Mouse (Mus musculus) spleen, adult 2 months (tissue): ENCODE measurements around the gene Oca2. TPM values are rescaled to one million over a fixed set of nuclear protein-coding genes. Genes with fewer than 3 reads are reported as not detected.

Experiments
- DNase-seq, 2 experiments: peaks; one replicate each; pipeline versions ENCODE4 v3.0.0 to v3.0.0-alpha.2; 2012 to 2021; ENCODE audit warnings: low spot score in 2 of 2, low read depth in 1 of 2
- H3K27ac ChIP-seq: fragments of 200-500 bp; 2 replicates; pipeline ENCODE4 v1.5.1; 2012; ENCODE audit warnings: low read length, inconsistent platforms; ENCODE audit not compliant: insufficient read depth
- H3K27me3 ChIP-seq: fragments of 200-500 bp; 2 replicates; pipeline ENCODE4 v1.6.1; 2012; ENCODE audit warnings: mild to moderate bottlenecking, moderate library complexity, low read length, inconsistent platforms; ENCODE audit not compliant: control insufficient read depth, insufficient read depth
- H3K36me3 ChIP-seq: fragments of 200-500 bp; 2 replicates; pipeline ENCODE4 v1.6.1; 2012; ENCODE audit warnings: mild to moderate bottlenecking, low read length, inconsistent platforms; ENCODE audit not compliant: control insufficient read depth, insufficient read depth
- H3K4me1 ChIP-seq: fragments of 200-500 bp; 2 replicates; pipeline ENCODE4 v1.6.1; 2011; ENCODE audit warnings: inconsistent platforms; ENCODE audit not compliant: control insufficient read depth, insufficient read depth, insufficient read length
- H3K4me3 ChIP-seq: fragments of 200-500 bp; 2 replicates; pipeline ENCODE4 v1.5.1; 2011; ENCODE audit warnings: mild to moderate bottlenecking, inconsistent platforms; ENCODE audit not compliant: insufficient read depth, insufficient read length; ENCODE audit errors: extremely low read depth
- CTCF ChIP-seq: fragments of 200-500 bp; IDR thresholded peaks from 2 replicates; pipeline ENCODE4 v1.5.1; 2011; ENCODE audit warnings: mild to moderate bottlenecking, inconsistent platforms; ENCODE audit not compliant: insufficient read depth, insufficient read length, insufficient replicate concordance; ENCODE audit errors: extremely low read depth
- POLR2A ChIP-seq: fragments of 200-500 bp; IDR thresholded peaks from 2 replicates; pipeline ENCODE4 v1.6.1; 2011; ENCODE audit warnings: low read depth, low read length, inconsistent platforms
- WGBS: fragments of 180-500 bp; shearing (Covaris S2); methylation state at CpG from one replicate; pipeline ENCODE4 v1.1.7; 2018; 5-methylcytosine and 5-hydroxymethylcytosine counted together
- polyA plus RNA-seq: library from polyadenylated mRNA; depleted of rRNA; stranded (reverse); fragments of >200 nt; gene quantifications from 2 replicates; pipeline ENCODE4 v1.2.3, GENCODE M21; 2012

Oca2 gene
- polyA plus RNA-seq, 1 experiment = 0.23 TPM

- no peak overlapping the region for H3K27ac ChIP-seq
- no peak for TF ChIP-seq POLR2A
- TF ChIP-seq CTCF = no peak
- no peaks in the 10 kb centered on the region for H3K27me3 ChIP-seq
- WGBS = 34% methylated on average over 1 of the region's 1 CpGs
- no peak for DNase-seq
- no peaks in the 10 kb centered on the region for H3K36me3 ChIP-seq
- no peak overlapping the region for H3K4me3 ChIP-seq
- no peaks in the 10 kb centered on the region for H3K4me1 ChIP-seq
These were observed 64.8 kb downstream of the Oca2 start for GRCm38 (mm10) chr7:56304408-56304807.

- TF ChIP-seq CTCF = no peak
- no peak for TF ChIP-seq POLR2A
- no peaks in the 10 kb centered on the region for H3K36me3 ChIP-seq
- DNase-seq = no peak
- H3K4me1 ChIP-seq = no peaks in the 10 kb centered on the region
- H3K4me3 ChIP-seq = no peak overlapping the region
- 89% methylated on average over 5 of the region's 5 CpGs for WGBS
- H3K27ac ChIP-seq = no peak overlapping the region
- H3K27me3 ChIP-seq = no peaks in the 10 kb centered on the region
These were observed 74.8 kb downstream of the Oca2 start for GRCm38 (mm10) chr7:56314358-56314757.

- 68% methylated on average over 7 of the region's 7 CpGs for WGBS
- TF ChIP-seq POLR2A (no peak), CTCF (no peak)
- no peak for DNase-seq
- Histone ChIP-seq H3K27ac (no peak overlapping the region), H3K4me1 (no peaks in the 10 kb centered on the region), H3K36me3 (no peaks in the 10 kb centered on the region), H3K4me3 (no peak overlapping the region), H3K27me3 (no peaks in the 10 kb centered on the region)
These were observed 76.3 kb downstream of the Oca2 start for GRCm38 (mm10) chr7:56315630-56316529.

GRCm38 (mm10) chr7:56327738-56328137 lies 88.2 kb downstream of the Oca2 start:
- Histone ChIP-seq H3K4me3 (no peak overlapping the region), H3K27ac (no peak overlapping the region), H3K36me3 (no peaks in the 10 kb centered on the region), H3K4me1 (no peaks in the 10 kb centered on the region), H3K27me3 (no peaks in the 10 kb centered on the region)
- TF ChIP-seq CTCF (no peak), POLR2A (no peak)
- WGBS = 51% methylated on average over 4 of the region's 4 CpGs
- DNase-seq = no peak

- no peak overlapping the region for H3K27ac ChIP-seq
- no peak overlapping the region for H3K4me3 ChIP-seq
- no peaks in the 10 kb centered on the region for H3K36me3 ChIP-seq
- WGBS = 52% methylated on average over 3 of the region's 3 CpGs
- H3K4me1 ChIP-seq = no peaks in the 10 kb centered on the region
- TF ChIP-seq CTCF (no peak), POLR2A (no peak)
- no peak for DNase-seq
- no peaks in the 10 kb centered on the region for H3K27me3 ChIP-seq
These were observed 109.0 kb downstream of the Oca2 start for GRCm38 (mm10) chr7:56348528-56348927.

GRCm38 (mm10) chr7:56356658-56357342 lies 117.2 kb downstream of the Oca2 start:
- H3K27me3 ChIP-seq = no peaks in the 10 kb centered on the region
- H3K36me3 ChIP-seq = no peaks in the 10 kb centered on the region
- no peak for TF ChIP-seq CTCF
- TF ChIP-seq POLR2A = no peak
- H3K27ac ChIP-seq = no peak overlapping the region
- 89% methylated on average over 4 of the region's 4 CpGs for WGBS
- H3K4me1 ChIP-seq = no peaks in the 10 kb centered on the region
- no peak for DNase-seq
- no peak overlapping the region for H3K4me3 ChIP-seq

GRCm38 (mm10) chr7:56381750-56382421 lies 142.3 kb downstream of the Oca2 start:
- Histone ChIP-seq H3K27ac (no peak overlapping the region), H3K27me3 (no peaks in the 10 kb centered on the region), H3K36me3 (no peaks in the 10 kb centered on the region), H3K4me1 (no peaks in the 10 kb centered on the region), H3K4me3 (no peak overlapping the region)
- DNase-seq = no peak
- TF ChIP-seq POLR2A = no peak
- no peak for TF ChIP-seq CTCF
- 84% methylated on average over 4 of the region's 4 CpGs for WGBS
